ENCODE assay signal across 20 mouse cellular contexts in the genomic region with DNA sequence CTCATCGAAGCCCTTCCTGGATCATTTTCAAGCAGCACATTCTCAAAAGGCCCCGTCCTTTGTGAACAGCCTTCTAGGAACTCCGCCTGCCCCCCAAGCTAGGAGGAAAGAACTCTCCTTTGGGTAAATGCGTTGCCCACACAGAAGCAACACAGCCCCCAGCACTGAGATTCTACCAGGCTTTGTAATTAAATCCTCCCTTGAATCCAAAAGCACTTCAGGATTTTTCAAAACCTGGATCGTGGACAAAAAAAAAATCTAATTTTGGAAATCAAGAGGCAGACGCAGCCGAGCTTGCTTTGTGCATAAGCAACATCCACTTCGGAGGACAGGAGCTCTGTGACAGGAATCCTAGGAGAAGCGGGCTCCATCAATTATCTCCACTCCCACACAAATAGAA.
DNase-seq lines count a peak whose midpoint lies in the region; TF ChIP-seq lines count a peak whose summit lies in the region.
"Had no signal": no experiment of that assay in that cellular context is flagged by ENCODE, and none has a peak within 500 bp of the region (broad histone marks: within the 10 kb centered on the region; RNA-seq: fewer than 3 reads in every experiment).

No protein-coding gene starts in this region.

- peak overlapping the region; percentile 57; the same call in 1 of the 2 replicates for H3K27ac ChIP-seq in layer of hippocampus, adult 2 months
- H3K27ac ChIP-seq: embryonic facial prominence, embryonic 13.5 days; hindbrain, postnatal 0 days; limb, embryonic 12.5 days; liver, embryonic 13.5 days; lung, embryonic 15.5 days; midbrain, embryonic 13.5 days had no signal

- no peak overlapping the region for H3K4me3 ChIP-seq in layer of hippocampus, adult 2 months
- H3K4me3 ChIP-seq: embryonic facial prominence, embryonic 13.5 days; limb, embryonic 12.5 days; liver, embryonic 13.5 days; lung, embryonic 15.5 days; midbrain, embryonic 13.5 days had no signal

- no peak for TF ChIP-seq CTCF in layer of hippocampus, adult 2 months (conservative IDR thresholded peaks at IDR 0.05)

- DNase-seq in layer of hippocampus, adult 2 months (ENCODE audit: low spot score in 2 of 2), result peak; percentile 40 to 58
- no peak for DNase-seq in layer of hippocampus, postnatal 10 days (ENCODE audit: low spot score in 2 of 2)
- peak; percentile 12 for DNase-seq in layer of hippocampus, adult 9-10 months (ENCODE audit: low spot score)
- DNase-seq in left cerebral cortex, postnatal 36 days (ENCODE audit: low spot score in 2 of 2), result peak; percentile 30 to 50
- DNase-seq in telencephalon, adult 2 months (ENCODE audit: low read depth, low spot score), result peak; percentile 88
- no peak for DNase-seq in spleen, postnatal 10 days (ENCODE audit: low spot score in 2 of 2)
- DNase-seq in Muller cell, postnatal 12 days (ENCODE audit: inconsistent ontology term), result no peak
- DNase-seq: adrenal gland, postnatal 25 days; B cell, adult 2 months; cerebellum, adult 8-10 months; kidney, adult 11 months; kidney, postnatal 36 days; liver, embryonic 13.5 days; retina, postnatal 1 day; thymus, adult 18-20 months had no signal

- intact Hi-C loops in left cerebral cortex, postnatal 36 days (cut with DNase I), result no loop called here

Comparison
In these comparisons a context has a peak if more than half of its experiments do, and no peak if none do; other contexts are left out.
1. DNase-seq: peak in layer of hippocampus, adult 2 months (2 of 2), layer of hippocampus, adult 9-10 months (single experiment), left cerebral cortex, postnatal 36 days (2 of 2) and telencephalon, adult 2 months (single experiment); none in layer of hippocampus, postnatal 10 days (0 of 2), spleen, postnatal 10 days (0 of 2) and Muller cell, postnatal 12 days (single experiment).